Mouse (Mus musculus): ENCODE data around the gene N4bp3. TPM values are rescaled to one million over a fixed set of nuclear protein-coding genes. Genes with fewer than 3 reads are reported as not detected.
"Not testable (repeated sequence)": the region's sequence is repeated elsewhere in the genome, so short reads cannot be mapped to it uniquely, and the experiment has no call there.

The N4bp3 gene
- polyA plus RNA-seq, 1 experiment from 2014 or later = 12.9 TPM

- H3K9me3 ChIP-seq (ENCODE audit: control insufficient read depth, low read length) = no peaks in the 10 kb centered on the region
- no peak overlapping the region for H3K4me3 ChIP-seq (replicated peaks; ENCODE audit: low read length)
- 75% methylated on average over 6 of the region's 6 CpGs for WGBS
- H3K36me3 ChIP-seq (ENCODE audit: control insufficient read depth, insufficient read depth) = no peaks in the 10 kb centered on the region
- H3K4me1 ChIP-seq (replicated peaks; ENCODE audit: control insufficient read depth, insufficient read depth, low read length) = no peaks in the 10 kb centered on the region
- H3K27ac ChIP-seq (ENCODE audit: low read length) = no peak overlapping the region
- H3K4me2 ChIP-seq (ENCODE audit: low read length) = no peak overlapping the region
- ATAC-seq = no peak
- H3K9ac ChIP-seq (replicated peaks; ENCODE audit: low read depth, low read length) = no peak overlapping the region
- no peaks in the 10 kb centered on the region for H3K27me3 ChIP-seq (replicated peaks; ENCODE audit: control insufficient read depth, insufficient read depth, low read length)
These were observed 27.2 kb upstream of the N4bp3 start for GRCm38 (mm10) chr11:51677737-51678418.

- Histone ChIP-seq H3K27ac (ENCODE audit: low read length) (no peak overlapping the region), H3K36me3 (ENCODE audit: control insufficient read depth, insufficient read depth) (no peaks in the 10 kb centered on the region), H3K4me3 (replicated peaks; ENCODE audit: low read length) (no peak overlapping the region), H3K9me3 (ENCODE audit: control insufficient read depth, low read length) (no peaks in the 10 kb centered on the region), H3K4me2 (ENCODE audit: low read length) (no peak overlapping the region), H3K4me1 (replicated peaks; ENCODE audit: control insufficient read depth, insufficient read depth, low read length) (no peaks in the 10 kb centered on the region), H3K27me3 (replicated peaks; ENCODE audit: control insufficient read depth, insufficient read depth, low read length) (no peaks in the 10 kb centered on the region), H3K9ac (replicated peaks; ENCODE audit: low read depth, low read length) (no peak overlapping the region)
- 80% methylated on average over 5 of the region's 5 CpGs for WGBS
- no peak for ATAC-seq
These were observed 24.7 kb upstream of the N4bp3 start for GRCm38 (mm10) chr11:51675386-51675785.

GRCm38 (mm10) chr11:51673291-51673690 lies 22.6 kb upstream of the N4bp3 start:
- no peak overlapping the region for H3K27ac ChIP-seq (ENCODE audit: low read length)
- H3K4me3 ChIP-seq (replicated peaks; ENCODE audit: low read length) = no peak overlapping the region
- ATAC-seq = no peak
- no peaks in the 10 kb centered on the region for H3K36me3 ChIP-seq (ENCODE audit: control insufficient read depth, insufficient read depth)
- no peaks in the 10 kb centered on the region for H3K9me3 ChIP-seq (ENCODE audit: control insufficient read depth, low read length)
- no peaks in the 10 kb centered on the region for H3K4me1 ChIP-seq (replicated peaks; ENCODE audit: control insufficient read depth, insufficient read depth, low read length)
- WGBS = 80% methylated on average over 9 of the region's 9 CpGs
- H3K27me3 ChIP-seq (replicated peaks; ENCODE audit: control insufficient read depth, insufficient read depth, low read length) = no peaks in the 10 kb centered on the region
- no peak overlapping the region for H3K9ac ChIP-seq (replicated peaks; ENCODE audit: low read depth, low read length)
- H3K4me2 ChIP-seq (ENCODE audit: low read length) = no peak overlapping the region

GRCm38 (mm10) chr11:51671376-51671775 lies 20.7 kb upstream of the N4bp3 start:
- no peaks in the 10 kb centered on the region for H3K4me1 ChIP-seq (replicated peaks; ENCODE audit: control insufficient read depth, insufficient read depth, low read length)
- no peak overlapping the region for H3K4me3 ChIP-seq (replicated peaks; ENCODE audit: low read length)
- H3K9me3 ChIP-seq (ENCODE audit: control insufficient read depth, low read length) = no peaks in the 10 kb centered on the region
- no peak overlapping the region for H3K9ac ChIP-seq (replicated peaks; ENCODE audit: low read depth, low read length)
- H3K27ac ChIP-seq (ENCODE audit: low read length) = no peak overlapping the region
- no peaks in the 10 kb centered on the region for H3K36me3 ChIP-seq (ENCODE audit: control insufficient read depth, insufficient read depth)
- 83% methylated on average over 2 of the region's 2 CpGs for WGBS
- H3K27me3 ChIP-seq (replicated peaks; ENCODE audit: control insufficient read depth, insufficient read depth, low read length) = no peaks in the 10 kb centered on the region
- H3K4me2 ChIP-seq (ENCODE audit: low read length) = no peak overlapping the region
- no peak for ATAC-seq

- no peak for ATAC-seq
These were observed 20.2 kb upstream of the N4bp3 start for GRCm38 (mm10) chr11:51670846-51671245.

GRCm38 (mm10) chr11:51664747-51665146 lies 14.1 kb upstream of the N4bp3 start:
- not testable (repeated sequence) for H3K27ac ChIP-seq (ENCODE audit: low read length); H3K36me3 ChIP-seq (ENCODE audit: control insufficient read depth, insufficient read depth); H3K9ac ChIP-seq (replicated peaks; ENCODE audit: low read depth, low read length); H3K9me3 ChIP-seq (ENCODE audit: control insufficient read depth, low read length); ATAC-seq; H3K4me3 ChIP-seq (replicated peaks; ENCODE audit: low read length); H3K4me2 ChIP-seq (ENCODE audit: low read length); H3K27me3 ChIP-seq (replicated peaks; ENCODE audit: control insufficient read depth, insufficient read depth, low read length); H3K4me1 ChIP-seq (replicated peaks; ENCODE audit: control insufficient read depth, insufficient read depth, low read length)
- WGBS = 90% methylated on average over 7 of the region's 7 CpGs

More at GRCm38 (mm10) chr11:51670846-51671245, 20.2 kb upstream of the N4bp3 start:
- Histone ChIP-seq H3K4me3 (replicated peaks; ENCODE audit: low read length) (no peak overlapping the region), H3K9me3 (ENCODE audit: control insufficient read depth, low read length) (no peaks in the 10 kb centered on the region), H3K9ac (replicated peaks; ENCODE audit: low read depth, low read length) (no peak overlapping the region), H3K27me3 (replicated peaks; ENCODE audit: control insufficient read depth, insufficient read depth, low read length) (no peaks in the 10 kb centered on the region), H3K36me3 (ENCODE audit: control insufficient read depth, insufficient read depth) (no peaks in the 10 kb centered on the region), H3K27ac (ENCODE audit: low read length) (no peak overlapping the region), H3K4me1 (replicated peaks; ENCODE audit: control insufficient read depth, insufficient read depth, low read length) (no peaks in the 10 kb centered on the region), H3K4me2 (ENCODE audit: low read length) (no peak overlapping the region)
- WGBS = 91% methylated on average over 7 of the region's 7 CpGs

- H3K4me1 ChIP-seq (replicated peaks; ENCODE audit: control insufficient read depth, insufficient read depth, low read length) = no peaks in the 10 kb centered on the region
- H3K4me3 ChIP-seq (replicated peaks; ENCODE audit: low read length) = no peak overlapping the region
- H3K9me3 ChIP-seq (ENCODE audit: control insufficient read depth, low read length) = no peaks in the 10 kb centered on the region
- H3K27me3 ChIP-seq (replicated peaks; ENCODE audit: control insufficient read depth, insufficient read depth, low read length) = no peaks in the 10 kb centered on the region
- 69% methylated on average over 6 of the region's 7 CpGs for WGBS
- H3K27ac ChIP-seq (ENCODE audit: low read length) = no peak overlapping the region
- no peak overlapping the region for H3K9ac ChIP-seq (replicated peaks; ENCODE audit: low read depth, low read length)
- H3K4me2 ChIP-seq (ENCODE audit: low read length) = no peak overlapping the region
- no peak for ATAC-seq
- no peaks in the 10 kb centered on the region for H3K36me3 ChIP-seq (ENCODE audit: control insufficient read depth, insufficient read depth)
These were observed 12.0 kb upstream of the N4bp3 start for GRCm38 (mm10) chr11:51662632-51663031.

GRCm38 (mm10) chr11:51661867-51662365 lies 11.3 kb upstream of the N4bp3 start:
- WGBS = 80% methylated on average over 16 of the region's 16 CpGs
- no peak overlapping the region for H3K4me3 ChIP-seq (replicated peaks; ENCODE audit: low read length)
- no peaks in the 10 kb centered on the region for H3K9me3 ChIP-seq (ENCODE audit: control insufficient read depth, low read length)
- ATAC-seq = no peak
- H3K27me3 ChIP-seq (replicated peaks; ENCODE audit: control insufficient read depth, insufficient read depth, low read length) = no peaks in the 10 kb centered on the region
- H3K9ac ChIP-seq (replicated peaks; ENCODE audit: low read depth, low read length) = no peak overlapping the region
- H3K27ac ChIP-seq (ENCODE audit: low read length) = no peak overlapping the region
- H3K4me1 ChIP-seq (replicated peaks; ENCODE audit: control insufficient read depth, insufficient read depth, low read length) = no peaks in the 10 kb centered on the region
- no peak overlapping the region for H3K4me2 ChIP-seq (ENCODE audit: low read length)
- H3K36me3 ChIP-seq (ENCODE audit: control insufficient read depth, insufficient read depth) = no peaks in the 10 kb centered on the region

- Histone ChIP-seq H3K4me1 (replicated peaks; ENCODE audit: control insufficient read depth, insufficient read depth, low read length) (no peaks in the 10 kb centered on the region), H3K4me3 (replicated peaks; ENCODE audit: low read length) (no peak overlapping the region), H3K36me3 (ENCODE audit: control insufficient read depth, insufficient read depth) (no peaks in the 10 kb centered on the region), H3K27me3 (replicated peaks; ENCODE audit: control insufficient read depth, insufficient read depth, low read length) (no peaks in the 10 kb centered on the region), H3K27ac (ENCODE audit: low read length) (no peak overlapping the region), H3K9me3 (ENCODE audit: control insufficient read depth, low read length) (no peaks in the 10 kb centered on the region), H3K4me2 (ENCODE audit: low read length) (no peak overlapping the region), H3K9ac (replicated peaks; ENCODE audit: low read depth, low read length) (no peak overlapping the region)
- 64% methylated on average over 6 of the region's 6 CpGs for WGBS
- no peak for ATAC-seq
These were observed 8.1 kb upstream of the N4bp3 start for GRCm38 (mm10) chr11:51658705-51659104.

GRCm38 (mm10) chr11:51658291-51658690 lies 7.6 kb upstream of the N4bp3 start:
- H3K27ac ChIP-seq (ENCODE audit: low read length) = no peak overlapping the region
- 75% methylated on average over 7 of the region's 7 CpGs for WGBS
- H3K4me2 ChIP-seq (ENCODE audit: low read length) = no peak overlapping the region
- H3K4me1 ChIP-seq (replicated peaks; ENCODE audit: control insufficient read depth, insufficient read depth, low read length) = no peaks in the 10 kb centered on the region
- no peak for ATAC-seq
- no peak overlapping the region for H3K4me3 ChIP-seq (replicated peaks; ENCODE audit: low read length)
- H3K9ac ChIP-seq (replicated peaks; ENCODE audit: low read depth, low read length) = no peak overlapping the region
- H3K9me3 ChIP-seq (ENCODE audit: control insufficient read depth, low read length) = no peaks in the 10 kb centered on the region
- H3K27me3 ChIP-seq (replicated peaks; ENCODE audit: control insufficient read depth, insufficient read depth, low read length) = no peaks in the 10 kb centered on the region
- H3K36me3 ChIP-seq (ENCODE audit: control insufficient read depth, insufficient read depth) = no peaks in the 10 kb centered on the region

Data from forebrain, embryonic 16.5 days (tissue).